Mouse (Mus musculus) liver, embryonic 14.5 days (tissue): ENCODE results near the gene Socs7. TPM values are rescaled to one million over a fixed set of nuclear protein-coding genes. Genes with fewer than 3 reads are reported as not detected.

Experiments
- ATAC-seq: fragments of 200-750 bp; cut with Nextera tagmentation; 2 replicates; pipeline ENCODE4 v1.8.0; 2017; ENCODE audit warnings: moderate number of reproducible peaks, mild to moderate bottlenecking, moderate library complexity; ENCODE audit not compliant: insufficient read depth
- DNase-seq, 3 experiments: peaks; one replicate each; pipeline ENCODE4 v3.0.0-alpha.2; 2012 to 2013; ENCODE audit warnings: low read depth in 3 of 3, low spot score in 3 of 3
- H3K27ac ChIP-seq: fragments of 300-500 bp; sonication (generic); 2 replicates; pipeline ENCODE4 v1.5.1; 2014; ENCODE audit warnings: moderate library complexity, mild to moderate bottlenecking, control low read depth, inconsistent platforms
- H3K27me3 ChIP-seq: fragments of 300-500 bp; sonication (generic); 2 replicates; pipeline ENCODE4 v1.6.1; 2014; ENCODE audit warnings: mild to moderate bottlenecking, low read length, moderate library complexity; ENCODE audit not compliant: control insufficient read depth, insufficient read depth
- H3K36me3 ChIP-seq: fragments of 300-500 bp; sonication (generic); replicated peaks from 2 replicates; pipeline ENCODE4 v1.6.1; 2014; ENCODE audit warnings: low read depth; ENCODE audit not compliant: control insufficient read depth, insufficient read depth
- H3K4me1 ChIP-seq, 2 experiments: fragments of 200-500 bp in 1 of 2; fragments of 300-500 bp in 1 of 2; sonication (generic) in 1 of 2; replicated peaks; 2 replicates each; pipeline ENCODE4 v1.6.1; 2012 to 2014; ENCODE audit warnings: antibody characterized with exemption in 1 of 2, inconsistent platforms in 1 of 2, low read length in 1 of 2; ENCODE audit not compliant: control insufficient read depth in 2 of 2, insufficient read depth in 2 of 2
- H3K4me2 ChIP-seq: fragments of 300-500 bp; sonication (generic); 2 replicates; pipeline ENCODE4 v1.6.1; 2014; ENCODE audit warnings: low read depth, mild to moderate bottlenecking, control low read depth, moderate library complexity
- H3K4me3 ChIP-seq, 2 experiments: fragments of 200-500 bp in 1 of 2; fragments of 300-500 bp in 1 of 2; sonication (generic) in 1 of 2; 2 replicates each; pipeline ENCODE4 v1.5.1; 2012 to 2014; ENCODE audit warnings: low read depth in 2 of 2, low read length in 2 of 2, mild to moderate bottlenecking in 2 of 2, control low read depth in 1 of 2, inconsistent platforms in 1 of 2, moderate library complexity in 1 of 2; ENCODE audit not compliant: insufficient read depth in 1 of 2
- H3K9ac ChIP-seq: fragments of 300-500 bp; sonication (generic); replicated peaks from 2 replicates; pipeline ENCODE4 v1.6.1; 2014; ENCODE audit warnings: mild to moderate bottlenecking, control low read depth, moderate library complexity
- H3K9me3 ChIP-seq: fragments of 300-500 bp; sonication (generic); 2 replicates; pipeline ENCODE4 v1.6.1; 2016; ENCODE audit warnings: low read length, mixed read lengths; ENCODE audit not compliant: control insufficient read depth
- CTCF ChIP-seq: IDR thresholded peaks from 2 replicates; pipeline ENCODE4 v1.5.1; 2016; ENCODE audit warnings: antibody characterized with exemption, low read depth, control low read depth
- EP300 ChIP-seq: IDR thresholded peaks from 2 replicates; pipeline ENCODE4 v1.6.1; 2016; ENCODE audit warnings: antibody characterized with exemption, low read depth
- WGBS: fragments of 180-500 bp; shearing (Covaris S2); extraction: QIAGEN DNeasy Blood & Tissue Kit; methylation state at CpG from one replicate; pipeline ENCODE4 v1.1.7; 2014; ENCODE audit not compliant: insufficient replicate concordance; 5-methylcytosine and 5-hydroxymethylcytosine counted together
- polyA plus RNA-seq, 2 experiments: library from polyadenylated mRNA; depleted of rRNA in 1 of 2; stranded (reverse) in 1 of 2; unstranded in 1 of 2; fragments of >200 nt; fragmentation: Nextera tagmentation in 1 of 2; extraction: Ambion mirVana in 1 of 2; gene quantifications; 2 replicates each; pipeline versions ENCODE4 v1.2.1 to v1.2.3; 2012 to 2014

The Socs7 gene
- polyA plus RNA-seq, 2 experiments = 0.38 to 2.4 TPM

DNA sequence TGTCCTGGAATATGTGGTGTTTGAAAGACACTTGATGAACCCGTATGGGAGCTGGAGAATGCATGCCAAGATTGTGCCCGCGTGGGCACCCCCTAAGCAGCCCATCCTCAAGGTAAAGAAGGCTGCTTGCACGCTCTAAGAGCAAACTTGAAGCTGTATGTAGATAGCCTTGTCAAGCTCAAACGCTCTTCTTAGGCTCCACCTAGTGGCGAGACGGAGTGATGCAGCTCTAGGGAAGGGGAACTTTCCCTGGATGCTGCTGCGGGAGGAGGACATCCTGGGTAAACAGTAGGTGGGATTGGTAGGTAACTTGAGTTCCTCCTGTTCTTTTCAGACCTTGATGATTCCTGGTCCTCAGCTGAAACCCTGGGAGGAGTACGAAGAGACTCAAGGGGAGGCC is 34.2 kb upstream of the Socs7 start:
- Histone ChIP-seq H3K4me2 (no peak overlapping the region), H3K27ac (no peak overlapping the region), H3K27me3 (no peaks in the 10 kb centered on the region), H3K36me3 (peaks cover 15% of the 10 kb centered on the region), H3K9me3 (no peaks in the 10 kb centered on the region), H3K4me3 (no peak overlapping the region), H3K4me1 (peaks cover 0 to 3% of the 10 kb centered on the region in 2 experiments; a peak in 1 of 4 replicates), H3K9ac (no peak overlapping the region)
- DNase-seq (peak in 2 of 3 experiments; percentile 37 to 49), ATAC-seq (no peak)
- WGBS = 22% methylated on average over 9 of the region's 9 CpGs
- TF ChIP-seq EP300 (no peak), CTCF (peak; percentile 97)

DNA sequence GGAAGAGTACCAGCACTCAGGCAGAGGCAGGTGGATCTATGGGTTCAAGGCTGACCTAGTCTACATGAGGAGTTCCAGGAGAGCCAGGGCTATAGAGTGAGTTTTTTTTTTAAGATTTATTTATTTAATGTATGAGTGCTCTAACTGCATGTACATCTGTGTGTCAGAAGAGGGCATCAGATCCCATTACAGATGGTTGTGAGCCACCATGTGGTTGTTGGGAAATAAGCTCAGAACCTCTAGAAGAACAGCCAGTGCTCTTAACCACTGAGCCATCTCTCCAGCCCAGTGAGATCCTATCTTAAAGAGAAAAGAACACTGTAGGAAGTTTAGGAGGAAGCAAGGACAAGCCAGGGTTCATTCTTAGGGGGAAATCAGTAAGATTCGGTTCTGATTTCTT is 32.0 kb upstream of the Socs7 start:
- H3K4me3 ChIP-seq = no peak overlapping the region
- DNase-seq = no peak
- no peak for TF ChIP-seq EP300
- no peak for TF ChIP-seq CTCF
- peaks cover 12% of the 10 kb centered on the region for H3K36me3 ChIP-seq
- 53% methylated on average over 1 of the region's 1 CpGs for WGBS
- no peaks in the 10 kb centered on the region for H3K9me3 ChIP-seq
- H3K4me2 ChIP-seq = no peak overlapping the region
- no peak overlapping the region for H3K27ac ChIP-seq
- ATAC-seq = no peak
- H3K4me1 ChIP-seq = peaks cover 0 to 5% of the 10 kb centered on the region in 2 experiments; a peak in 1 of 4 replicates
- H3K9ac ChIP-seq = no peak overlapping the region
- no peaks in the 10 kb centered on the region for H3K27me3 ChIP-seq

DNA sequence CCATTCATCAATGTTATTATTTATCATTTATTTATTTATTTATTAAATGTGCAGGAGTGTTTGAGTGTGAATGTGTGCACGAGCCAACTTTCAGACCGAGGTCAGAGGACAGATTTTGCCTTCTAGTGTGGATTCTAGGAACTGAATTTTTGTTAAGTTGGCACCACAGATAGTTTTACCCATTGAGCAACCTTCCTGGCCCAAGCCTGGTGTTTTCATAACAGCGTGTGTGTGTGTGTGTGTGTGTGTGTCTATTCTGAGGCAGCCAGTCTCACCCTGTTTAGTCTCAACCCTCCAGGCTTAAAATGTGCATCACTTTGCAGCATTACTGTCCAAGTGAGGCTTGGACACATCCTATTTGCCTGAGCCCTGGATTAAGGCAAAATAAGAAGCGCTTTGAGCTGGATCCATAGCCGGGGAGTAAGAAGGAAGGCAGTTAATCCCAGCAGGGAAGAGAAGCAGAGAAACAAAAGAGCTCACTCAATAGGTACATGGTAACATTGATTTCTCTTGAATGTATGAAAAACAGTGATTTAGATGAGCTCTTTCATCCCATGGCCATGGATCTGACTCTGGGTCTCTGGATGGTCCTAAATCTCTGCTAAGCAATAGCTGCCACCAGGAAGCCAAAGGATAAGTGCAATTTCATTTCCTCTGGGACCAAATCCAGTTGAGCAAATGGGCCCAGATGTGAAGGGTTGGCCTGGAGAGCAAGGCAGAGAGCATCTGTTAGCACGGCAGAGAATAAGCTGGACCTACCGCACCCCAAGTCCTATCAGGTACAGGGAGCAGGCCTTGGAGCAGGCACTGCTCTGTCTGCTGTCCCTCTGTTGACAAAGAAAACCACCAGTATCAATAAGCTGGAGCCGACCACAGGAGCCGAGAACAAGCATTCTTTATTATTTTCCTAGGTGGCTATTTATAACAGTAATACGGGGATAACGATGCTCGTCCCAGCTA is 30.8 kb upstream of the Socs7 start:
- H3K27me3 ChIP-seq = peaks cover 4% of the 10 kb centered on the region; the same call in 1 of the 2 replicates
- ATAC-seq (no peak), DNase-seq (no peak)
- no peak overlapping the region for H3K27ac ChIP-seq
- no peak overlapping the region for H3K4me3 ChIP-seq
- H3K4me1 ChIP-seq = peaks cover 0 to 5% of the 10 kb centered on the region in 2 experiments; a peak in 1 of 4 replicates
- H3K36me3 ChIP-seq = peaks cover 12% of the 10 kb centered on the region
- H3K9ac ChIP-seq = no peak overlapping the region
- no peak overlapping the region for H3K4me2 ChIP-seq
- H3K9me3 ChIP-seq = no peaks in the 10 kb centered on the region
- WGBS = 74% methylated on average over 12 of the region's 12 CpGs
- TF ChIP-seq EP300 (no peak), CTCF (no peak)

DNA sequence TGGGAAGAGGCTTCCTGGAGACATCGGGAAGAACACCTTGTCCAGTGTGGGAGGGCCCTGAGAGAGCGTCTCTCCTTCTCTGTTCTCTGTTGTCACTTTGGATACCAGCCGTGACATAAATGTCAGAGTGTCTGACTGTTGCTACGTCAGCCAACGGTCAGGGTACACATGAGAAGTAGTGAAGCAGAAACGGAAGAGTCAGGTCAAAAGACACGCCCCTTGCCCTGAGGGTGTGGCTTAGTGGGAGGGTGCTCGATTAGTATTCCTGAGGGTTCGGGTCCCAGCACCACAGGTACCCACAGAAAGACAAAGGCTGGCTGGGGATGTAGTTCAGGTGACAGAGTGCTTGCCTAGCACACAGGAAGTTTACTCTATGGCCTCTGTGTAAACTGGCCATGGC is 29.3 kb upstream of the Socs7 start:
- DNase-seq (no peak), ATAC-seq (no peak)
- H3K4me2 ChIP-seq = no peak overlapping the region
- peaks cover 15% of the 10 kb centered on the region; the same call in 1 of the 2 replicates for H3K27me3 ChIP-seq
- H3K9me3 ChIP-seq = no peaks in the 10 kb centered on the region
- 35% methylated on average over 9 of the region's 9 CpGs for WGBS
- H3K36me3 ChIP-seq = peaks cover 6% of the 10 kb centered on the region
- no peak overlapping the region for H3K9ac ChIP-seq
- H3K4me1 ChIP-seq = peaks cover 0 to 5% of the 10 kb centered on the region in 2 experiments; a peak in 1 of 4 replicates
- H3K4me3 ChIP-seq = no peak overlapping the region
- TF ChIP-seq EP300 = no peak
- no peak for TF ChIP-seq CTCF
- H3K27ac ChIP-seq = no peak overlapping the region

DNA sequence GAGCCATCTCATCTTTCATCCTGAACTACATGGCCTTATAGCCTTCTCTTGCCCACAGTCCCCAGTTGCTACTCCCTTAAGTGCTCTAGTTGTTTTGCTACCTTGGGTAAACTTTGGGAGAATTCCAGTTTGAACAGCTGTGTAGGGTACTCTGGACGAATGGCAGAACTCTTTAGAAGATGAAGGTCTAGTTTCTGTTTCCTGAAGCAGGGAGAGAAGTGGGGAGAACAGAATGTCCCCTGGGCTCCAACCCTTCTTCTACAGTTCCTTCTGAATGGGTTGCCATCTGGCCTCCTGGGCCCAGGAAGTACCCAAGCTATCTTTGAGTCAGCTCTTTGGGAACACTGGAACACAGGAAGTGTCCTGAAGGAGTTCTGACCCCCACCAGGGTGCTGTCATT is 28.5 kb upstream of the Socs7 start:
- H3K4me1 ChIP-seq = peaks cover 0 to 5% of the 10 kb centered on the region in 2 experiments; a peak in 1 of 4 replicates
- no peak overlapping the region for H3K4me2 ChIP-seq
- H3K27me3 ChIP-seq = peaks cover 17% of the 10 kb centered on the region; the same call in 1 of the 2 replicates

More for the DNA sequence above, 28.5 kb upstream of the Socs7 start:
- Histone ChIP-seq H3K9ac (no peak overlapping the region), H3K36me3 (peaks cover under 1% of the 10 kb centered on the region; the same call in 1 of the 2 replicates), H3K9me3 (no peaks in the 10 kb centered on the region), H3K4me3 (no peak overlapping the region), H3K27ac (no peak overlapping the region)
- WGBS = 44% methylated on average over 1 of the region's 1 CpGs
- ATAC-seq = no peak
- TF ChIP-seq CTCF (no peak), EP300 (no peak)
- DNase-seq = no peak
